Mouse (Mus musculus) embryonic facial prominence, embryonic 14.5 days (tissue): ENCODE measurements around the gene Rere. TPM values are rescaled to one million over a fixed set of nuclear protein-coding genes. Genes with fewer than 3 reads are reported as not detected.
A peak's percentile ranks its signal among the peaks of the same experiment; 100 is the strongest.

ENCODE experiments used
- ATAC-seq: fragments of 200-750 bp; cut with Nextera tagmentation; 2 replicates; pipeline ENCODE4 v1.8.0; 2017; ENCODE audit warnings: low read depth, moderate number of reproducible peaks, moderate TSS enrichment
- DNase-seq: peaks from one replicate; pipeline ENCODE4 v3.0.0-alpha.2; 2015; ENCODE audit warnings: low spot score
- H3K27ac ChIP-seq: fragments of 300-500 bp; sonication (generic); replicated peaks from 2 replicates; pipeline ENCODE4 v1.5.1; 2014; ENCODE audit warnings: low read depth, mild to moderate bottlenecking, low read length, moderate library complexity
- H3K27me3 ChIP-seq: fragments of 300-500 bp; sonication (generic); replicated peaks from 2 replicates; pipeline ENCODE4 v1.6.1; 2014; ENCODE audit warnings: low read length; ENCODE audit not compliant: control insufficient read depth, insufficient read depth
- H3K36me3 ChIP-seq: fragments of 300-500 bp; sonication (generic); 2 replicates; pipeline ENCODE4 v1.6.1; 2014; ENCODE audit warnings: low read length, mixed read lengths; ENCODE audit not compliant: control insufficient read depth, insufficient read depth
- H3K4me1 ChIP-seq: fragments of 300-500 bp; sonication (generic); 2 replicates; pipeline ENCODE4 v1.6.1; 2014; ENCODE audit warnings: antibody characterized with exemption, low read length; ENCODE audit not compliant: control insufficient read depth, insufficient read depth
- H3K4me2 ChIP-seq: fragments of 300-500 bp; sonication (generic); 2 replicates; pipeline ENCODE4 v1.6.1; 2014; ENCODE audit warnings: low read depth, mild to moderate bottlenecking, low read length, moderate library complexity, mixed read lengths
- H3K4me3 ChIP-seq: fragments of 300-500 bp; sonication (generic); 2 replicates; pipeline ENCODE4 v1.5.1; 2014; ENCODE audit warnings: low read depth, mild to moderate bottlenecking, low read length
- H3K9ac ChIP-seq: fragments of 300-500 bp; sonication (generic); 2 replicates; pipeline ENCODE4 v1.6.1; 2014; ENCODE audit warnings: low read depth, mild to moderate bottlenecking, low read length, moderate library complexity, mixed read lengths
- H3K9me3 ChIP-seq: fragments of 300-500 bp; sonication (generic); 2 replicates; pipeline ENCODE4 v1.6.1; 2016; ENCODE audit warnings: low read length; ENCODE audit not compliant: control insufficient read depth
- WGBS: fragments of 180-500 bp; shearing (Covaris S2); extraction: QIAGEN DNeasy Blood & Tissue Kit; methylation state at CpG from one replicate; pipeline ENCODE4 v1.1.7; 2014; 5-methylcytosine and 5-hydroxymethylcytosine counted together
- polyA plus RNA-seq: library from polyadenylated mRNA; unstranded; fragments of >200 nt; fragmentation: Nextera tagmentation; extraction: Ambion mirVana; gene quantifications from 2 replicates; pipeline ENCODE4 v1.2.1, GENCODE M21; 2014

Rere gene
- polyA plus RNA-seq, 1 experiment from 2014 or later: 32.0 TPM

DNA sequence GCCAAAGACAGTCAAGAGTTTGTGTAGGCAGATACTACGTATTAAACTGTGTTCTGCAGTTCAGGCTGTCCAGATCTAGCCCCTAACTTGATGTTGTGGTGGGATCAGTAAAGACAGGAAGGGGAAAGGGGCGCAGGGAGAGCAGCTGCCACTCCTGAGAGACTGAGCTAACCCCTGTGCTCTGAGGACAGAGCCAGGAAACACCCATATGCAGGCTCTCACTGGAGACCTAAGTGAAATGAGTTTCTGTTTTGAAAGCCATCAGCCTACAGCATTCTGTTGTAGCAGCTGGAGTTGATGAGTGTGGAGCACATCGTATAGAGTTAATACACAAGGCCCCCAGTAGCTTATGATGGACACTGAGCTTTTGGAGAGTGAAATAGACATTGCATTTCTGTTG, 101.1 kb downstream of the Rere start:
- Histone ChIP-seq H3K27ac (no peak overlapping the region), H3K9me3 (no peaks in the 10 kb centered on the region), H3K4me3 (no peak overlapping the region), H3K4me1 (0 out of 2 replicates have a peak, but pooled peaks cover 4% of the 10 kb centered on the region), H3K9ac (no peak overlapping the region), H3K27me3 (no peaks in the 10 kb centered on the region), H3K36me3 (no peaks in the 10 kb centered on the region), H3K4me2 (no peak overlapping the region)
- 72% methylated on average over 3 of the region's 3 CpGs for WGBS
- ATAC-seq (no peak), DNase-seq (no peak)

DNA sequence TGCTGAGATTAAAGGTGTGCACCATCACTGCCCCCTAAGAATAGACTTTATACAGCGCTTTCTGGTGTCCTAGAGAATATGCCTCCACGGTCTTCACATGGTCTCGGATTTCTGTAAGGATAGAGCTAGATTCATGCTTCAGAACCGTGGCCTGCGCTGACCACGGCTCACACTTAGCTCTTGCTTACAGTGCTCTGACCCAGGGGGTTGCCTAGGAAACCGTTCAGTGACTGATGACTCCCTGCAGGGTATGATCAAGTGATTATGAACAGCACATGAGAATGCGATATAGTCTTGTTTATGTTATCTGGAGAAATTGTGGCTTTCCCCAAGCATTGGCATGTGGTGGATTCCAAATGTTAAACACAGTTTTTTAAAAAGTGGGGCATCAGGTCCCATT, 103.0 kb downstream of the Rere start:
- no peaks in the 10 kb centered on the region for H3K9me3 ChIP-seq
- H3K4me1 ChIP-seq: peaks cover 3% of the 10 kb centered on the region; the same call in 1 of the 2 replicates
- H3K9ac ChIP-seq: no peak overlapping the region
- no peaks in the 10 kb centered on the region for H3K36me3 ChIP-seq
- ATAC-seq (no peak), DNase-seq (no peak)
- no peak overlapping the region for H3K4me2 ChIP-seq
- no peaks in the 10 kb centered on the region for H3K27me3 ChIP-seq
- WGBS: 46% methylated on average over 8 of the region's 8 CpGs
- no peak overlapping the region for H3K27ac ChIP-seq
- no peak overlapping the region for H3K4me3 ChIP-seq

DNA sequence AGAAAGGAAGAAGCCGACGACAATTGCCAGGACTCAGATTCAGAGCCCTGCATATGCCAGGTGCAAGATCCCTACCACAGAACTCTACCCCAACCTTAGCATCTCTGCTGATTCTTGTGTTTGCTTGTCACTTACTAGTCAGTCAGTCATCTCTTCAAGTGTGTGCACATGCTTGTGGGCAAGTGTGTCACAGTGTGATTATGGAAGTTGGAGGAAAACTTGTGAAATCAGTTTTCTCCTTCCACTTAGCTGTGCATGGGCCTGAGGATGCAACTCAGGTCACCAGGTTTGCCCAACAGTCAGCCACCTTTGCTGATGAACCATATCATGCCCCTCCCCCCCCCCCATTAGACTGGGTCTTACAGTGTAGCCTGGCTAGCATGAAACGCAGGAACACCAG, 103.5 kb downstream of the Rere start:
- ATAC-seq: no peak
- no peaks in the 10 kb centered on the region for H3K27me3 ChIP-seq
- H3K9ac ChIP-seq: no peak overlapping the region
- H3K9me3 ChIP-seq: no peaks in the 10 kb centered on the region
- H3K4me3 ChIP-seq: no peak overlapping the region
- no peak for DNase-seq
- H3K4me2 ChIP-seq: no peak overlapping the region
- 69% methylated on average over 3 of the region's 3 CpGs for whole genome bisulfite sequencing
- H3K36me3 ChIP-seq: 0 out of 2 replicates have a peak, but pooled peaks cover 3% of the 10 kb centered on the region
- H3K27ac ChIP-seq: no peak overlapping the region
- H3K4me1 ChIP-seq: peaks cover 3% of the 10 kb centered on the region; the same call in 1 of the 2 replicates

DNA sequence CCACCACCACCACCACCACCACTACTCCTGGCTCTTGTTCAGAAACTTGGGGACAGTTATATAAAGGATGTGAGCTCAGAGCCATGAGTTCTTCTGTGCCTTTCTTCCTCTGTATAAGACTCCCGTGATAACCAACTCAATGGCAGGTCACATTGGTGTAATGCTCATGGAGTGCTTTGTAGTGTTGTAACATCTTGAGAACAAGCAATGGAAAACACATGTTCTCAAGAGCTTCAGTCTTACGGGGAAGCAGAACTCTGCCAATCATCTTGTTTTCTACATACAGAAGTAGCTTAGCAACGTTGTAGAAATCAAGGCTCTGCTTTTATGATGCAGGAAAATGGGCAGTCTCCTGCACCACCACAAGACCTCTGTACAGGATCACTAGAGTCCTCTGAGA, 107.1 kb downstream of the Rere start:
- H3K4me2 ChIP-seq: no peak overlapping the region
- 43% methylated on average over 3 of the region's 3 CpGs for WGBS
- no peak overlapping the region for H3K4me3 ChIP-seq
- ATAC-seq: no peak
- 0 out of 2 replicates have a peak, but pooled peaks cover 4% of the 10 kb centered on the region for H3K36me3 ChIP-seq
- H3K27me3 ChIP-seq: no peaks in the 10 kb centered on the region
- no peak overlapping the region for H3K27ac ChIP-seq
- peaks cover 16% of the 10 kb centered on the region for H3K4me1 ChIP-seq
- no peak for DNase-seq
- H3K9ac ChIP-seq: no peak overlapping the region
- no peaks in the 10 kb centered on the region for H3K9me3 ChIP-seq

DNA sequence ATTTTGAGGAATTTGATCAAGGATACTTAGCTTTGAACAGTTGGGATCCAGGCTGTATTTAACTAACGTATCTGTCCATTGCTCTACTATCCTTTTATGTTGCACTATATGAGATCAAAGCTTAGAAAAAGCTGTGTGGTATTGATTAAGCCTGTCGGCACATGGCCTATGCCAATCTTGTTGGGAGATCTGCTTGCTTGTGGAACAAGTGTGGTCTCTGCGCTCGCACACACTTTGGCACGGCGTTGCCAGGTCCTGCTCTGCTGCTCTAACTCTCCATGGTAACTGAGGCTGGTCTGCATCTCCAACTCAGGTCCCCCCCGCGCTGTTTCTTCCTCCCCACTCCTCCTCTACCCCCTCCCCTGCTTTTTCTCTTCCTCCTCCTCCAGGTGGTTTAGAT, 112.2 kb downstream of the Rere start:
- H3K9me3 ChIP-seq: no peaks in the 10 kb centered on the region
- no peak overlapping the region for H3K9ac ChIP-seq
- H3K4me1 ChIP-seq: peaks cover 51% of the 10 kb centered on the region
- H3K27me3 ChIP-seq: no peaks in the 10 kb centered on the region
- H3K4me3 ChIP-seq: no peak overlapping the region
- DNase-seq (no peak), ATAC-seq (no peak)
- 0 out of 2 replicates have a peak, but pooled peaks cover 4% of the 10 kb centered on the region for H3K36me3 ChIP-seq
- WGBS: 33% methylated on average over 8 of the region's 8 CpGs
- H3K27ac ChIP-seq: no peak overlapping the region
- no peak overlapping the region for H3K4me2 ChIP-seq

DNA sequence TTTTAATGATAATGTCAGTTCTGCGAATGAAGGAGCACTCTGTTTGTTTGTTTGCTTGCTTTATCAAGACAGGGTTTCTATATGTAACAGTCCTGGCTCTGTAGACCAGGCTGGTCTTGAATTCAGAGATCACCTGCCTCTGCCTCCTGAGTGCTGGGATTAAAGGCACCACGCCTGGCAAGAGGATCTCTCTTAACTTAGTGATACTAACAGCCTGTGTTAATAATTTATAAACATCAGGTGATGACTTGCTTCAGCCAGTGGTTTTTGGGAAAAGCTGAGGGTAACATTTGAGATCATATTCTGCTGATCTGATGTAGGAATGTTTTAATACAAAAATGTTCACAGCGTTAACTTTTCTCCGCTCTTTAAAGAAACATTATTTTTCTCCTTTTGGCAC, 112.6 kb downstream of the Rere start:
- H3K9ac ChIP-seq: no peak overlapping the region
- H3K27me3 ChIP-seq: no peaks in the 10 kb centered on the region
- 78% methylated on average over 4 of the region's 4 CpGs for WGBS
- ATAC-seq (no peak), DNase-seq (no peak)
- H3K36me3 ChIP-seq: 0 out of 2 replicates have a peak, but pooled peaks cover 4% of the 10 kb centered on the region
- no peak overlapping the region for H3K4me3 ChIP-seq
- peaks cover 48% of the 10 kb centered on the region for H3K4me1 ChIP-seq
- H3K9me3 ChIP-seq: no peaks in the 10 kb centered on the region
- H3K27ac ChIP-seq: no peak overlapping the region
- no peak overlapping the region for H3K4me2 ChIP-seq

DNA sequence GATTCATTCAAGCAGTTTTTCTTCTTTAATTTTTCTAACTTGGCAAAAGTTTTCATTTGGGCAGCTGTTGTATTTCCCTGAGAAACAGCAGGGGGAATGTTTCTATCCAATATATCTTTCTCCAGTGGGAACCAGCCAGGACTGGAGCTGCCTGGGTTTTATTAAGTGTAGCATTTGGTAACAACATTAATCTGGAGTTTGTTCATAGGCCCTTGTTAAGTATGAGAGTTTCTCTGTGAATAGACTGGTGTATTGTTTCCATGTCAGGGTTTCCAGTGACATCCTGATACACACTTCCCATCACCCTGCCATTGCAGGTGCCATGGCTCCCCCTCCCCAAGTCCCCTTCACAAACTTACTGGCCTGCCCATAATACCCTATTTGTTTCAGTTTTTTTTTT, 114.9 kb downstream of the Rere start:
- Histone ChIP-seq H3K27me3 (no peaks in the 10 kb centered on the region), H3K4me1 (peaks cover 58% of the 10 kb centered on the region), H3K36me3 (no peaks in the 10 kb centered on the region), H3K4me2 (0 out of 2 replicates have a peak overlapping the region, but pooled peaks have one; percentile 8), H3K27ac (peak overlapping the region; percentile 78), H3K4me3 (no peak overlapping the region), H3K9ac (0 out of 2 replicates have a peak overlapping the region, but pooled peaks have one; percentile 41), H3K9me3 (no peaks in the 10 kb centered on the region)
- ATAC-seq (peak; percentile 64; the same call in 1 of the 2 replicates), DNase-seq (peak; percentile 69)

DNA sequence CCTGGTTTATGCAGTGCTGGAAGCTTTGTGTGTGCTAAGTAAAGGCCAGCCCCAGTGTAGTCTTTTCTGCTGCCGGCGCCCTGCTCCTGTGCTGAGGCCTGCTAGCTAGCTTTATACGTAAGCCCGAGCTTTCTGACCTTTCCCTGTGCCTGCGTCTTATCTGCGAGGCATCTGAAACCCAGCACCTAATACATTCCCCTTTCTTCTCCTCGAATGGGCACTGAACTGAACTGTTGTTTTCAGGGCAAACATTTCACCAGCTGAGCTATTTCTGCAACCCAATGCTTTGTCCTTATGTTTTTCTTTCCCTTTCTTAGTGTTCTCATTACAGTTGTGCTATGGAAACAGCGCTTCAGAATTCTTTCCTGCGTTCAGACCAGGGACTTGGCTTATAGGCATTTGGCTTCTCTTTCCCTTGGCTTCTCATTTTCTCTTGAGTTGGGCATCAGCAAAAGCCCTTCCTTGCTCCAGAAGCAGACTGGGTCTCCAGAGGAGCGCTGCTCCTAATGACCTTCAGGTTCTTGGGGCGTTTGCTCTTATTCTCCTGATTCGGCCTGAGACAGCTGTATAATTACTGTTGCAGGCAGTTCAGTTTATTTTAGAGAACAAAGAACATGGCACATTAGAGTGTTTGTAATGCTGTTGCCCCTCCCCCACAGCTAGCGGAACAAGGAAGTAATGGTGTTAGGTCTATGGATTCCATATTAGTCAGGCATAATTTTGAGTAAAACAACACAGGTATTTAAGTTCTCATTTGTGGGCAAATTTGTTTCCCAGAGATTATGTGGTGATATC, 115.6 kb downstream of the Rere start:
- Histone ChIP-seq H3K9ac (0 out of 2 replicates have a peak overlapping the region, but pooled peaks have one; percentile 41), H3K4me1 (peaks cover 65% of the 10 kb centered on the region), H3K9me3 (no peaks in the 10 kb centered on the region), H3K27ac (peak overlapping the region; percentile 78), H3K4me2 (peak overlapping the region; percentile 8; the same call in 1 of the 2 replicates), H3K27me3 (no peaks in the 10 kb centered on the region), H3K4me3 (no peak overlapping the region), H3K36me3 (no peaks in the 10 kb centered on the region)
- DNase-seq: peak; percentile 54
- peak; percentile 30; the same call in 1 of the 2 replicates for ATAC-seq
- WGBS: 24% methylated on average over 13 of the region's 13 CpGs
